Mouse (Mus musculus) frontal cortex, adult (tissue): ENCODE data around the gene Tcf7l1.
A peak's percentile ranks its signal among the peaks of the same experiment; 100 is the strongest.

Experiments
- ATAC-seq: cut with Nextera tagmentation; 2 replicates; pipeline ENCODE4 v1.9.2; 2017; ENCODE audit warnings: mild to moderate bottlenecking, moderate library complexity, mixed read lengths; ENCODE audit not compliant: low TSS enrichment

Gene Tcf7l1

DNA sequence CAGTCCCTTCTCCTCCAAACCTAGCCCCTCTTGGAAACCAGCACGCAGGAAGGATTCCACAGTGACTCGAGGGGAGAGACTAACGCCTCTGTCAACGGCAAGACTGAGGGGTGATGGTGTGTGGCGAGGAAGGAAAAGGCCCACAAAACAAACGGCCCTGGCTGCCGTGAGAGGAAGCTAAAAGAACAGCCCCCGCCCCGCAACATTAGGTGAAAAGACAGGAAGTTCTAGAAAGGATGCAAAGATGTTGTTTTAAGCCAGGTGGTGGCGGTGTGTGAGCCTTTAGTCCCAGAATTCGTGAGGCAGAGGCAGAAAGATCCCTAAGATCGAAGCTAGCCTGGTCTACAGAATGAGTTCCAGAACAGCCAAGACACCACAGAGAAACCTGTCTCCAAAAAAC, 43.3 kb downstream of the Tcf7l1 start:
- ATAC-seq: no peak

DNA sequence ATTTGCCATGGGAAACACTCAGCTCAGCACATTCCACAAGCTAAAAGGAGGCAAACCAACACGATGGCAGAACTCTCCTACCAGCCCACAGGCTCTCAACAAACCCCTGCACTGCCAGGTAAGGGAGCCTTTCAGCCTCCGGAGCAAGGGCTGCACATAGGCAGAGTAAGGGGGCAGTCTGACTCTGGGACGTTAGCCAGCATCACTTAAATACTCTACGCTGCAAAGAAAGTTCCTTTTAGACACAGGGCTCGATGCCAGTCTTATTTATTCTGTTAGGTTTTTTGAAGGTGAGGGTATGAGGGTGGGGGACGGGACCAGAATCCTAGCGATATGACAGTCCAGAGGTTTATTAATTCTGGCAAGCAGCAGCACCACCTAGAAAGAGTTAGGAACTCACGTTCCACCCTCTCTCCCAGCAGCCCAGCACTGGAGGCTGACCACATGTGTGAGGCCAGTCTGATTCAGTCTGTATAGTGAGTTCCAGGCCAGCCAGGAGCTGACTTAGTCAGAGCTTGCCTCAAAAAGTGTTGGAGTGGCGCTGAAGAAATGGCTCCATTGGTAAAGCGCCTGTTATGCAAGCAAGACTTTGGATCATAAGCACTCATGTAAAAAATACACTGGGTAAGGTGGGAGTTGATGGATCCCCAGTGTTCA, 44.8 kb downstream of the Tcf7l1 start:
- peak; percentile 20; the same call in 1 of the 2 replicates for ATAC-seq

DNA sequence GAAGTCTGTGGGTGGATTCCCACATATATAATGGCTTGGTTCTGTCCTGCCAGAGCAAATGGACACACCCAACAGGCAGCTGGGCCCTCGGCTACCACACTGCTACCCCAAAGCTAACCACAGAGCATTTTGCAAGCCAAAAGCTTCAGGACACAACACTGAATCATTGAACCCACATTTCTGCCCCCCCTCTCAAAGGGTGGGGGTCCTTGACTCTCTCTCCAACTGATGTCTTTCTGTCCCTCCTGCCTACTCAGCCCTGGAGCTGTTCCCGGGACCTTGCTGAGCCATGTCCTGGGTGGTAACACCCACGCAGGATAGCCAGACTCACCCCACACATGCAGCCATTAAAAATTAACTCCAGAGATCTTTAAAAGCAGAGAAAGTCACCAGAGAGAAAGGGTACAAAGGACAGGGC, 45.4 kb downstream of the Tcf7l1 start:
- no peak for ATAC-seq

DNA sequence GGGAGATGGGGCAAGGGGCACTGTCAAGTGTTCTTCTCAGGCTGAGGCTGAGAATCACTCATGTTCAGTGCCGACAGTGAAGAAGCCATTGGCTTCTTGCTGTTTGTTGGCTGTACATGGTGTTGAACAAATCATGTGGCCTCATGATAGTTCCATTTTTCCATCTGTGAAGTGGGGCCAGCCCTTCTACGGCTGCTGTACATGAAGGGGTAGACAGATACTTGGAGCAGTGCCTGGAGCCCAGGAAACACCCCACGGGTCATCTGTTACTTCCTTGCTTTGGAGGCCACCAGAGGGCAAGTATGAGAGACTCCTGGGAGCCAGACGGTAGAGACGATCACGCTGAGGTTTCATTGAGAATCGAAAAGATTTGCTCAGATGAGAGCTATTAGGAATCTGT, 46.7 kb downstream of the Tcf7l1 start:
- ATAC-seq: no peak

DNA sequence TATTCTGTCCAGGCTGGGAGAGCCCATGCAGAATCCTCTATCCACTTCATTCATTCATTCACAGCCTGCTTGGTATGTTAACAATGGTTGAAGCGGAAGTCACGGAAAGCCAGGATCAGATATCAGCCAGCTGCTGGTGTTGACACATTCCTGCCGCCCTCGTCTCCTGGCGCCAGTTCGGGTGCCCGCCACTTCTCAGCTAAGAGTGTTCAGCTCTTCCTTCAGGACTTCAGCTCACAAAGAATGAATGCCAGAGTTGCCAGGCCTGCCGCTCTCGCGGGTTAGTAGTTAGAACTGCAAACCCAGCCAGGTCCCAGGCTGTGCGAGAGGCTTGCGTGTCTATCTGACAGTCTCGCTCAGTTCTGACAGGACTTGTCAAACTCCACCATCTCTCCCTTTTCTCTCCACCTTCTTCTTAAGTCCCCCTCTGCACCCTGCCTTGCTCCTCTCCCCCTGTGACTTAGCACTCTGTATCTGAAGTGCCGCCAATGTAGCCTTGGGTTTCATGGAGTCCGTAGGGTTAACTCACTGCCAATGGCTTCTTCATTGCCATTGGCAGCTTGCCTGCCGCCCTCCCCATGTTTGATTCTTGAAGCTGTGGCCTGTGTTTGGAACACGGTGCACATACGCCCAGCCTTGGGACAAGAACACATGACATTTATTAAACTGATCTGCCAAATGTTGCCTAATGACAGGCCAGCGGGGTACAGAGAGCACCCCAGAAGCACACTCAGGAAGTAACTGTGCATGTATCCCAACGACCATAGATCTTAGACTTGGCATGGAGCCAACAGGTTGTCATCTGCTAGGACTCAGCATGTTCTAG, 48.2 kb downstream of the Tcf7l1 start:
- ATAC-seq: 0 out of 2 replicates have a peak, but pooled peaks have one; percentile 27

DNA sequence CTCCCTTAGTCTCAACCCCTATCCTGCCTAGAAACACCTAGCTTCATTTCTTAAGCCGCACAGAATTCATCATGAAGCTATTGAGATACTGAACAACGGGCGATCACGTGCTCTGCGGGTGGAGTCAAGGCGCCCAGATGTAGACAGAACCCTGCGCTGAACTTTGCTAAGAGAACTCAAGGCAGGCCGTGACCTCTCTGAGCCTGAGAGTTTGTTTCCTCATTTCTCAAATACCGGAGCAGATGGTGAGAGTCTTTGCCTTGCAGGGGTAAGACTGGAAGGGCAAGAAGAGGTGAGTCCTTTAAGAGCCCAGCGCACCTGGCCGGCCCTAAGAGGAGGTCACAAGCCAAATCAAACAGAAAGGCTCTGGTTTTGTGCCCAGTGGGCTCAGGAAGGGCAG, 52.2 kb downstream of the Tcf7l1 start:
- ATAC-seq: no peak

DNA sequence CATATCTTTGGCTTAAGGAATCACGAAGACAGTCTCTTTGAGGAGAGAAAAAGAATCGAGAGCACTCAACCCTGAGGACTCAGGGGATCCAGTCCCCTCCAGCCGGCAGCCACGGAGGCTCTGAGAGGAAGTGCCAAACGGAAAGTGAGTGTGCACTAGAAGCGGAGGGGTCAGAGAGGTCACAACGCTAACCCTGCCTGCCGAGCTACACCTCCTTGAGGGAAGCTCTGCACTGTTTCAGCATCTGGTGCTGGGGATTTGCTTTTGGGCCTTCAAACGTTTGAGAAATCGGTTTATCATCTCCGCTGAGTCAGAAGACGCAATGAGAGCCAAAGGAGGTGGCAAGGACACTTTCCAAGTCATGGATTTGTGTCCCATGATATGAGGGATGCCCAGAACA, 53.8 kb downstream of the Tcf7l1 start:
- ATAC-seq: no peak

DNA sequence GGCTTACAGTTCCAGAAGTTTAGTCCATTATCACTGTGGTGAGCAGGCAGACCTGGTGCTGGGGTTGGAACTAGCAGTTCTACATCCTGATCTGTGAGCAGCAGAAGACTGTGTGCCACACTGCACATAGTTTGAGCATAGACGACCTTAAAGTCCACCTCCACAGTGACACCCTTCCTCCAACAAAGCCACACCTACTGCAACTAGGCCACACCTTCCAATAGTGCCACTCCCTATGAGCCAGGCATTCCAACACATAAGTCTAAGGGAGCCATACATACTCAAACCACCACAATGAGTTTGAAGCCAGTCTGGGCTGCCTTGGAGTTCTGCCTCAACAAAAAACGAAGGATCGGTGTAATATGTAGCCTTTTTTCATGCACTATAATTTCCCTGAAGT, 55.7 kb downstream of the Tcf7l1 start:
- ATAC-seq: no peak

DNA sequence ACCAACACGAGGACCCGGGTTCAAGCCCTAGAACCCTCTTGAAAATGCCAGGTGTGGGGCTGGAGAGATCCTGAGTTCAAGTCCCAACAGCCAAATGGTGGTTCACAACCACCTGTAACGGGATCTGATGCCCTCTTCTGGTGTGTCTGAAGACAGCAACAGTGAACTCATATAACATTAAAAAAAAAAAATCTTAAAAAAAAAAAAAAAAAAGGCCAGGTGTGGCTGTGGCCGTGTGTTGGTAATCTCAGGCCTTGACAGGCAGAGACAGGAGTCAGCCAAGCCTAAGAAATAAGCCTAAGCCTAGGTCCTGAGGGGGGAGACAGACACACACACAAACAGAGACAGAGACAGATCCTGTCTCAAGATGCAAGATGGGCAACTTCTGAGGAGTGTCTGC, 56.9 kb downstream of the Tcf7l1 start:
- ATAC-seq: no peak

DNA sequence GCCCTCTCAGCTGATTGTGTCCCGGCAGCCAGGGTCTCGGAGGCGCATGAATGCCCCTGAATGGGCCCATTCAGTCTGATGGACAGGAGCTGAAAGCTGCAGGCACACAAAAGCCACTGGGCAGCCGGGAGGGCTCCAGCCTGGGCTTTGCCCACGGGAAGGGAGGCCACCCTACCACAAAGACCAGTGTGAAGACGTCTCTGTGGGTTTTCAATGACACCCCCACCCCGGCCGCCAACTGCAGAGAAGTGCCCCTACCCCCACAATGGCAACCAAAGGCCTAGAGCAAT, 58.5 kb downstream of the Tcf7l1 start:
- peak; percentile 20; the same call in 1 of the 2 replicates for ATAC-seq

DNA sequence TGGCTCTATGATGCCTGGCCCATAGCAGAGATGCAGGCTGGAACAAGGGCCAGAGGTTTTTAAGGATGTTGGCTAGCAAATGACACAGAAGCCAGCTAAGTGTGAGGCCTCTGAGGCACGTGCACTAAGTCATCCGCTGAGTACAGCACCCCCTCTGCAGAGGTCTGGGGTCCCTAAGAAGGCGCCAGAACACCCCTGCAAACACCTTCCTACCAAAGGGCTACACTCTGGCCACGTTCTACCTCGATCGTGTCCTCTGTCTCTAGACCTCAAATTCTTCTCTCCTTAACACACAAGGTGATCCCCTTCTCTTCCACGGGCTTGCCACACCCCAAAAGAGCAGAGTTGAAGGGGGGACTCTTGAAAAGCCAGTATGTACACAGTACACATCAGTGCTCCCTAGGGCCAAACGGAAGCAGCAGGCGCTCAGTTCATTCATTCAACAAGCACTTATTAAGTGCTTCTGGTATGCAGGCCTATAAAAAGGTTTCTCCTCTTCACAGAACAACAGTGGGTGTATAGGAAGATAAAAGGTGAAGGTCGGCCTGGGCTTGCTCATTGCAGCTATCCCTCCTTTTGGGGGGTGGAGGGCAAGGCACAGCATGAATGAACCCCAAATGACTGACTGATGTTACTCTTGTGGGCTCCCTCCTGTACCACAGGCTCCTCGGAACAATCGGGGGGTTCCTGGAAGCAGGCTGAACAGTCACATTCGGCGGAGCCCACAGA, 59.1 kb downstream of the Tcf7l1 start:
- no peak for ATAC-seq

DNA sequence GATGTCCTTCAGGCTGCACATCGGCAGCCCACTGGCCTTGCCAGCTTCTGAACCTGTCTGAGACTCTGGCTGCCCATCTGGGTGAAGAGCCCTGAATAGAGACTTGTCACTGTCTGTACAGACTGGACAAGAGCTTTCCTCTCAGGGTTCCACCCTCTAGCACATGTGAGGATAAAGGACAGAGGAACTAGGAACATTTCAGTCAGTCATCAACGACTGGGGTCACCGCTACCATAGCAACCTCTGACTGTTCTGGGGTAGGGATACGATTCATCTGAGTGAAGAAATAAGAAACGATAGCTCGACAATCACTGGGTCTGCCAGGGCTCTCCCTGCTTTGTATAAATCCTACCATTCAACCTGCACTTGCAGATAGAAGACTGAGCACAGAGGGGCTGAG, 61.2 kb downstream of the Tcf7l1 start:
- ATAC-seq: no peak; the same call in 1 of the 2 replicates

DNA sequence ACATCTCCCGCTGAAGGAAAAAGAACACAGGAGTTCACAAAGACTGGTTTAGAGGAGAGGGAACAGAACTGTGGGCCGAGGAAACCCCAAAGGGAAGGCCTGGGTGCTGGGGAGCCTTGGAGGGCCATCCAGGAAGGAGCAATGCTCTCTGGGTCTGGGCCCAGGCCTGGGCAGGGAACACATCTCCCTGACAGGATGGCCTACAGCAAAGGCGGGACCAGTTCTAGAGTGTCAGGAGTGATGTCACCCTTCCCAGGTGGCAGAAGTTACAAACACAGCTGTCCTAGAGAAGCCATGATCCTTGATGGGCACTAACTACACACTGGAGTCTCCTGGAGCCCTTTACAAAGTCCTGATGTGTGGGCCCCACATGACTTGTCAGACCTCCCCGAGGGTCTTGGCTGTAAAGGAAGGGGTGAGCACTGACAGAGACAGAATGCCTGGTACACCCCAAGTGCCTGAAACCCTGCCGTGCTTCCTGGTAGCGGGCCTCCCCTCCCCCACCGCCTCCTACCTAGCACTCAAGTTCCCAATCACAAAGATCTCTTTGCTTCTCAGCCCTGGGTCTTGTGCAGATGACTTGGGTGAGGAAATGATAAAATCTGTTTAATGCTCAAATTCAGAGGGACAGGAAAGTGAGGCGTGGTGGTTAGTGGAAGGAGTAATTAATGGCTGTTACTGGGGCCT, 64.4 kb downstream of the Tcf7l1 start:
- no peak for ATAC-seq

DNA sequence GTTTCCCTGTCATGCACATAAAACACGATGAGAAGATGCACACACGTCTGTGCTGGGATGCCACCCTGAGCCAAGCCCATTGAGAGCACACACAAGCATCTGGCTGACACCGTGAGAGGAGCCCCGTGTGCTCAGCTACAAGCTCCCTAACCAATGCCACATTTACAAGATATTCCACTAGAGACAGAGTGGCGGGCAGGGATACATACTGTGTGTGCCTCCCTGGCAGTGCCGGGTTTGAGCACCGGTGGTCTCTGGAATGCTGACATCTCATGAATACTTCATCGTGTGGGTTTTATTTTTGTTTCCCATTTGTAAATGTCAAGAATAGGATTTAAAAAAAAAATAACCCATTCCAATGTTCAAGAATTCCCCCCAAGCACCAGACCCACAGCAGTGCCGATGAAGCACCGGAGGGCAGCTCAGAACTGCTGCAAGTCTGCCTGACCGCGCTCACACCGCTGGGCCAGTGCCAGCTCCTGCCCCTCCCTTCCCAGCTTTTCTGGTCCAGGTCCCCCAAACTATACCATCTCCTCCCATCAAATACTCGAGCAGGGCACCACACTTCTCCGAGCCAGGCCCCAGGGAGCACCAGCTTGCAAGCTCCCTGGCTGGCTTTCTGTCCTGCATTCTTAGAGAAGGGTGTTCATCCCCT, 65.2 kb downstream of the Tcf7l1 start:
- ATAC-seq: no peak

DNA sequence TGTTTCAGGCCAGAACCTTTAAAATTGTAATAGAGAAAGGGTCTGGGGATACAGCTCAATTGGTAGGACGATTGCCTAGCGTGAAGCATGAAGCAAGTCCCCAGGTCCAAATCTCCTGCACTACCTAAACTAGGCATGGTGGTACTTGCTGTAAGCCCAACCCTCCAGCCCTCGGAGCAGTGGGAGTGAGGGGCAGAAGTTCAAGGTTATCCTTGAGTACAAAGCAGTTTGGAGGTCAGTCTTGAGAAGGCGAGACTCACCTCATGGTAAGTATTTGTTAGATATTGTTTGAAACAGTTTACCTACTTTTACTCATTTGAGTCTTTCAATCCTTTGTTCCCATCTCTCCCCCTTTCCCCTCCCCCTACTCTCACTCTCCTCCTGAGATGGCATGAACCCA, 65.9 kb downstream of the Tcf7l1 start:
- ATAC-seq: no peak

DNA sequence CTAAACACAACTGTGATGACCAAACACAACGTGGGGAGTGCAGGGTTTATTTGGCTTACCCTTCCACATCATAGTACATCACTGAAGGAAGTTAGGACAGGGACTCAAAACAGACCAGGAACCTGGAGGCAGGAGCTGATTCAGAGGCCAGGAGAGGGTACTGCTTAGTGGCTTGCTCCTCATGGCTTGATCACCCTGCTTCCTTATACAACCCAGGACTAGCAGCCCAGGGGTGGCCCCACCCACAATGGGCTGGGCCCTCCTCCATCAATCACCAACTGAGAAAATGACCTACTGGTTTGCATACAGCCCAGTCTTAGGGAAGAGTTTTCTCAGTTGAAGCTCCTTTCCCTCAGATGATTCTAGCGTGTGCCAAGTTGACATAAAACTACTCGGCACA, 68.2 kb downstream of the Tcf7l1 start:
- no peak for ATAC-seq

DNA sequence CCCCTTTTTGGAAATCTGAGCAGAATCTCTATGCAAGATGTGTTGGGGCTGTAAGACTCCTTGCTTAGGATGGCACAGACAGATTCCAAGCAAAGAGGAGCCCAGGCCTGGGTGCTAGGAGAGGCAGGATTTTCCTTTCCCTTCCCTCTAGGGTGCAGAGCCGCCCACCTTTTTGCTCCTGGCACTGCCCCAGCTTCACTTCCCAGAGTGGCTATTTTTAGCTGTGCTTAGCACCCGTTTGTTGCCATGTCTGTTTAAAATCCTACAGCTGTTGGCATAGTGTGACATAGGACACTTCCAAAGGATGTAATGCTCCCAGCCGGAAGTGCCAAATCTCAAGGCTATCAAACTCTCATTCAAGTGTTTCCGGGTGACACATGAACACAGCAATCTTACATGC, 74.3 kb downstream of the Tcf7l1 start:
- ATAC-seq: peak; percentile 79

DNA sequence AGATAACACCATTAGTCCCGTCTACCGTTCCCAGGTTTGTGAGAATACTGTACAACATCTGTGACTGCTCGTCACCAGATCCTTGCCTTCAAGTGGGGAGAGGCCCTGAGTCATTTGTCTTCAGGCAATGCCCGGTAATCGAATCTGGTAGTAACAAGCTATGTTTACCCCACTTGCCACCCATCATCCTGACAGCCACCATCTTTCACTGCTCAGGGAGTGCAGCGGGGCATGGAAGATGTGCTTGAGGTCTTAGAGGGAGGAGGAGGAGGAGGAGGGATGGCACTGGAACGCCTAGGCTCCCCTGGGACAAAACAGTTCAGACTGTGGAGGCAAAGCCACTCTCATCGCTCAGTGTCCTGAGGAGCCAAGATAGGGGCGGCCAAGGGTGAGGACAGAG, 74.8 kb downstream of the Tcf7l1 start:
- no peak for ATAC-seq

DNA sequence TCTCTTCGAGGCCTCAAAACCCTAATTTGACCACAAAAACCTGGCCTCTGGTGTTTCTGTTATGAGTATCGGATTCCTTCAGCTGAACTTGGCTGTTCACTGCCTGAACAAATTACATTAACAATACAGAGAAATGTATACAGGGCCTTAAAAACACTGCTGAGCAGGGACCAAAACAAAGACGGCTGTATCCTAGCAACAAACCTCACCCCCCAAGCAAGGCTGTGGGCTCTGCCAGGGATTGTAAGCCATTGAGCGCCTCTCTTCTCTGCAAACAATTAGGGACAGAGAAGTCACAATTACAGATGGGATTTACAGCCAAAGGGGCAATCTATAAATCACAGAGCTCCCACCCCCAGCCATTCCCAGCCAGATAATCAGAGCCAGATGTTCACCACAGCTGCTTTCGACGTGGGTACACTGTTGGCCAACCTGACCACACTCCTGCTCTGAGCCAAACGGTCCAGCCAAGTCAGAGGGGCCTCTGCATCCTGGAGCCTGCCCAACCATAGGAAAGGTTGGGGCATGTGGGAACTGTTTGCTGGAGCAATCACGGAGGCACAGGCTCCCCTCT, 77.5 kb downstream of the Tcf7l1 start:
- ATAC-seq: peak; percentile 44; the same call in 1 of the 2 replicates

DNA sequence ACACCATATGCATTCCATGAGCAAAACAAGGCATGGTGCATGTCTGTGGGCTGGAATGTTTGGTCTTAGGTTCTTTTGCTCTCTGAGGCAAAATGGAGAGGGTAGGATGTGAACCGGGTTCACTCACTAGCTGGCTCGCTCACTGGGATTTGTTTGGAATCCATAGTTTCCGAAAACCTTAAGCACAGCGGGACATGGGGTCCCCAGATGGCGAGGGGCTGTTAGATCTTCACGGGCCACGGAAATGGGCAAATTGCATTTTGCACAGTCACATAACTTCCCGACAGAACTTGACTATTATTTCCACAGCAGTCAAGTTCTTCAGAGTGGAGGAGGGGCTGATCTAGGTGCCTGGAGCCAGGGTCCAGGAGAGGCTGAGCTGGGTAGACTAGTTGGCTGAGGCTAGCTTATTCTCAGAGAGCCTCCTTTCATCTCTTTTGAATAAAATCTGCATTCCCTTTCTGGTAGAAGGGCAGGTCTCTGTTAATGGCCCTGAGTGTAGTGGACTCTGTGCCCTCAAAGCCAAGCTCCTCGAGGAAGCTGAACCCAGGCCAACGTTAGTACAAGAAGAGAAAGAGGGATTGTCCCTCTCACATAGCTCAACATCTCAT, 78.1 kb downstream of the Tcf7l1 start:
- peak; percentile 64 for ATAC-seq
